8 mouse cellular contexts compared by ENCODE assay signal in the genomic region with DNA sequence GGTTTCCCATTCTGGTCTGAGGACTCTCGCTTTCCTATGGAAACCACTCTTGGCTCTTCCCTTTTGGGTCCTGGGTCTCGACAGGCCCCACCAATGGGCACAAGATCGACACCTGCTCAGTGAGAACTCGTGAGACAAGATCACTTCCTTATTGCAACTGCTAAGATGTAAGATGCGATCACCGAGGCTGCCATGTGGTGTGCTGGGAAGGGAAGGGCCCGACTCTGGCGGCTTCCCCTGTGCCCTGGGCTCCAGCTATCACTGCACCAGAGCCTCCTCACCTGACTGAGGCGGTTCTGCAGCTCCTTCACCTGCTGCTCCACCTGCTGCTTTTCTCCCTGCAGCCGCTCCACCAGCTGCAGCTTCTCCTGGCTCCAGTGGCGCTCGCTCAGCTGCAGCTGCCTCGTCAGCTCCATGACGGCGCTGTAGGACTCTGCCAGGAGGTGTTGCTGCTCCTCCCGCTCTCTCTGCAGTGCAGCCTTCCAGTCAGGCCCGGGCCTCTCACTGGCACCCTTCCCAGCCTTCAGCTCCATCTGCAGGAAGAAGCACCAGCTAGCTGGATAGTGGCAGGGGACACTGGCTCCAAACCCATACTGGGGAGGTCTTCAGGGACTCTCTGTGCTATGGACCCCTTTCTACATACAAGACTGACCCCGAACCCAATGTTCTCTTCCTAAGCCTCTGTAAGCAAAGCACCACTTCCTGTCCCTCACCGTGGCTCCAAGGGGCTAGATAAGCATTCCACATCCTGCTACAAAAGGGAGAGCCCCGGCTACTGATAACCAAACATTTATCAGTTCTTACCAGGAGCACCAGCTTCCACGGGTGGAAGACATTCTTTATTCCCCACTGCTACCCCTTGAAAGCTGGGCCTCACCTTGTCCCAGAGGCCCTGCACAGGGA. TPM values are rescaled to one million over a fixed set of nuclear protein-coding genes. Genes with fewer than 3 reads are reported as not detected.
DNase-seq lines count a peak whose midpoint lies in the region; ATAC-seq and TF ChIP-seq lines count a peak whose summit lies in the region.

No protein-coding gene starts in this region.

- ATAC-seq in midbrain, postnatal 0 days (ENCODE audit: low FRiP score): no peak
- ATAC-seq in midbrain, embryonic 16.5 days: no peak
- peak; percentile 73 for ATAC-seq in common myeloid progenitor, adult 5-6 weeks (replicated peaks; ENCODE audit: low read depth, poor library complexity, severe bottlenecking)
- ATAC-seq in hematopoietic stem cell, adult 5-6 weeks (replicated peaks in 1 of 2; ENCODE audit: insufficient read depth in 1 of 2, low FRiP score in 2 of 2, low TSS enrichment in 1 of 2, low read depth in 1 of 2, poor library complexity in 2 of 2, severe bottlenecking in 2 of 2): peak; percentile 46 to 49
- ATAC-seq in midbrain, embryonic 13.5 days: no peak

- WGBS in midbrain, postnatal 0 days: 88% methylated on average over 21 of the region's 21 CpGs
- WGBS in midbrain, embryonic 16.5 days: 92% methylated on average over 21 of the region's 21 CpGs
- WGBS in midbrain, embryonic 13.5 days: 92% methylated on average over 21 of the region's 21 CpGs

- H3K27me3 ChIP-seq in midbrain, postnatal 0 days (ENCODE audit: insufficient read depth, low read length): no peaks in the 10 kb centered on the region
- no peaks in the 10 kb centered on the region for H3K27me3 ChIP-seq in midbrain, embryonic 16.5 days (ENCODE audit: control insufficient read depth, insufficient read depth, low read depth, low read length)
- no peaks in the 10 kb centered on the region for H3K27me3 ChIP-seq in midbrain, embryonic 13.5 days

- no peak overlapping the region for H3K4me2 ChIP-seq in midbrain, postnatal 0 days (ENCODE audit: low read depth, low read length, poor library complexity, severe bottlenecking)
- no peak overlapping the region for H3K4me2 ChIP-seq in midbrain, embryonic 16.5 days (ENCODE audit: low read length)
- no peak overlapping the region for H3K4me2 ChIP-seq in midbrain, embryonic 13.5 days (replicated peaks)

- no peak overlapping the region for H3K9ac ChIP-seq in midbrain, postnatal 0 days (replicated peaks; ENCODE audit: low read length, poor library complexity, severe bottlenecking)
- H3K9ac ChIP-seq in midbrain, embryonic 16.5 days (ENCODE audit: low read depth, low read length): no peak overlapping the region
- H3K9ac ChIP-seq in midbrain, embryonic 13.5 days (replicated peaks): no peak overlapping the region

- H3K4me3 ChIP-seq in midbrain, postnatal 0 days (ENCODE audit: low read depth, low read length): no peak overlapping the region
- H3K4me3 ChIP-seq in midbrain, embryonic 16.5 days (ENCODE audit: low read depth, low read length): no peak overlapping the region
- H3K4me3 ChIP-seq in midbrain, embryonic 13.5 days (replicated peaks): no peak overlapping the region

- no peaks in the 10 kb centered on the region for H3K9me3 ChIP-seq in midbrain, postnatal 0 days (ENCODE audit: low read length)
- H3K9me3 ChIP-seq in midbrain, embryonic 16.5 days (replicated peaks; ENCODE audit: control insufficient read depth, low read length, poor library complexity, severe bottlenecking): no peaks in the 10 kb centered on the region
- peaks cover 4% of the 10 kb centered on the region; the same call in 1 of the 2 replicates for H3K9me3 ChIP-seq in midbrain, embryonic 13.5 days

- H3K27ac ChIP-seq in midbrain, postnatal 0 days (ENCODE audit: low read depth, low read length): no peak overlapping the region
- no peak overlapping the region for H3K27ac ChIP-seq in midbrain, embryonic 16.5 days (ENCODE audit: low read length)
- H3K27ac ChIP-seq in midbrain, embryonic 13.5 days: no peak overlapping the region

- peak; percentile 61 for DNase-seq in midbrain, postnatal 0 days (ENCODE audit: low spot score)
- peak; percentile 78 for DNase-seq in right cerebral cortex, adult 18-20 months
- DNase-seq in thymus, postnatal 0 days (ENCODE audit: low spot score): no peak
- no peak for DNase-seq in embryo, embryonic 9.5 days (ENCODE audit: extremely low spot score)

- H3K36me3 ChIP-seq in midbrain, postnatal 0 days (ENCODE audit: insufficient read depth, low read length): peaks cover 84% of the 10 kb centered on the region
- peaks cover 83% of the 10 kb centered on the region for H3K36me3 ChIP-seq in midbrain, embryonic 16.5 days (ENCODE audit: control insufficient read depth, insufficient read depth, low read length)
- peaks cover 98% of the 10 kb centered on the region for H3K36me3 ChIP-seq in midbrain, embryonic 13.5 days

- no peak for TF ChIP-seq CTCF in midbrain, postnatal 0 days (IDR thresholded peaks at IDR 0.05)

- H3K4me1 ChIP-seq in midbrain, postnatal 0 days (ENCODE audit: insufficient read depth, low read length): no peaks in the 10 kb centered on the region
- no peaks in the 10 kb centered on the region for H3K4me1 ChIP-seq in midbrain, embryonic 16.5 days (ENCODE audit: control insufficient read depth, insufficient read depth, low read length)
- no peaks in the 10 kb centered on the region for H3K4me1 ChIP-seq in midbrain, embryonic 13.5 days (replicated peaks)

RNA-seq across cellular contexts. Expression of a gene that starts 20.4 kb away (rescaled TPM):
- total RNA-seq in midbrain, postnatal 0 days (2014; rRNA removed): 5.3 and 8.8 TPM in 2 replicates
- 7.2 and 7.8 TPM in 2 replicates for polyA plus RNA-seq in midbrain, postnatal 0 days (2015; fragmentation: Nextera tagmentation; extraction: Ambion mirVana)
- polyA plus RNA-seq in midbrain, embryonic 16.5 days (2015; fragmentation: Nextera tagmentation; extraction: Ambion mirVana): 7.0 and 9.5 TPM in 2 replicates
- 29.0 and 42.4 TPM in 2 replicates for total RNA-seq in common myeloid progenitor, adult 5-6 weeks (2017)
- total RNA-seq in hematopoietic stem cell, adult 5-6 weeks (2017): 38.5 and 53.8 TPM in 2 replicates
- 30.9 and 31.3 TPM in 2 replicates for polyA plus RNA-seq in thymus, postnatal 0 days (2015; fragmentation: Nextera tagmentation; extraction: Ambion mirVana)
- 18.0 and 18.7 TPM in 2 replicates for polyA plus RNA-seq in midbrain, embryonic 13.5 days (2015; fragmentation: Nextera tagmentation; extraction: Ambion mirVana)

RNA-seq across cellular contexts. Expression of a gene that starts 35.5 kb away (rescaled TPM):
- total RNA-seq in midbrain, postnatal 0 days (2014; rRNA removed): 141 and 178 TPM in 2 replicates
- polyA plus RNA-seq in midbrain, postnatal 0 days (2015; fragmentation: Nextera tagmentation; extraction: Ambion mirVana): 160 and 169 TPM in 2 replicates
- 135 and 155 TPM in 2 replicates for polyA plus RNA-seq in midbrain, embryonic 16.5 days (2015; fragmentation: Nextera tagmentation; extraction: Ambion mirVana)
- 41.5 and 42.7 TPM in 2 replicates for total RNA-seq in common myeloid progenitor, adult 5-6 weeks (2017)
- total RNA-seq in hematopoietic stem cell, adult 5-6 weeks (2017): 33.1 and 35.7 TPM in 2 replicates
- 125 and 141 TPM in 2 replicates for polyA plus RNA-seq in thymus, postnatal 0 days (2015; fragmentation: Nextera tagmentation; extraction: Ambion mirVana)
- polyA plus RNA-seq in midbrain, embryonic 13.5 days (2015; fragmentation: Nextera tagmentation; extraction: Ambion mirVana): 81.4 and 81.6 TPM in 2 replicates

RNA-seq across cellular contexts. Expression of a gene that starts 51.7 kb away (rescaled TPM):
- total RNA-seq in midbrain, postnatal 0 days (2014; rRNA removed): 122 and 132 TPM in 2 replicates
- polyA plus RNA-seq in midbrain, postnatal 0 days (2015; fragmentation: Nextera tagmentation; extraction: Ambion mirVana): 2.8 and 3.9 TPM in 2 replicates
- polyA plus RNA-seq in midbrain, embryonic 16.5 days (2015; fragmentation: Nextera tagmentation; extraction: Ambion mirVana): 5.2 and 5.5 TPM in 2 replicates
- 5.6 and 7.0 TPM in 2 replicates for total RNA-seq in common myeloid progenitor, adult 5-6 weeks (2017)
- 7.4 and 10.0 TPM in 2 replicates for total RNA-seq in hematopoietic stem cell, adult 5-6 weeks (2017)
- polyA plus RNA-seq in thymus, postnatal 0 days (2015; fragmentation: Nextera tagmentation; extraction: Ambion mirVana): 0.57 TPM in 2 replicates
- polyA plus RNA-seq in midbrain, embryonic 13.5 days (2015; fragmentation: Nextera tagmentation; extraction: Ambion mirVana): 6.2 and 6.4 TPM in 2 replicates

RNA-seq across cellular contexts. Expression of a gene that starts 59.5 kb away (rescaled TPM):
- not detected in 2 replicates for total RNA-seq in midbrain, postnatal 0 days (2014; rRNA removed)
- not detected in 2 replicates for polyA plus RNA-seq in midbrain, postnatal 0 days (2015; fragmentation: Nextera tagmentation; extraction: Ambion mirVana)
- polyA plus RNA-seq in midbrain, embryonic 16.5 days (2015; fragmentation: Nextera tagmentation; extraction: Ambion mirVana): not detected in 2 replicates
- not detected in 2 replicates for total RNA-seq in common myeloid progenitor, adult 5-6 weeks (2017)
- not detected in 2 replicates for total RNA-seq in hematopoietic stem cell, adult 5-6 weeks (2017)
- polyA plus RNA-seq in thymus, postnatal 0 days (2015; fragmentation: Nextera tagmentation; extraction: Ambion mirVana): not detected in 2 replicates
- polyA plus RNA-seq in midbrain, embryonic 13.5 days (2015; fragmentation: Nextera tagmentation; extraction: Ambion mirVana): not detected in 2 replicates

Comparison
In these comparisons a context has a peak if more than half of its experiments do, and no peak if none do; other contexts are left out.
1. ATAC-seq: peak in common myeloid progenitor, adult 5-6 weeks (single experiment) and hematopoietic stem cell, adult 5-6 weeks (2 of 2); none in midbrain, postnatal 0 days (single experiment), midbrain, embryonic 16.5 days (single experiment) and midbrain, embryonic 13.5 days (single experiment).
2. DNase-seq: peak in midbrain, postnatal 0 days (single experiment) and right cerebral cortex, adult 18-20 months (single experiment); none in thymus, postnatal 0 days (single experiment) and embryo, embryonic 9.5 days (single experiment).